Mouse (Mus musculus) heart, adult 2 months (tissue): ENCODE measurements around the gene Rora.

Experiments
- CTCF ChIP-seq: fragments of 200-600 bp; IDR thresholded peaks from 2 replicates; pipeline ENCODE4 v1.8.1; 2022; ENCODE audit warnings: antibody characterized with exemption, mild to moderate bottlenecking, moderate library complexity
- EP300 ChIP-seq: fragments of 200-500 bp; IDR thresholded peaks from 2 replicates; pipeline ENCODE4 v1.6.1; 2011; ENCODE audit warnings: low read depth, low read length, control low read depth; ENCODE audit not compliant: insufficient read depth

DNA sequence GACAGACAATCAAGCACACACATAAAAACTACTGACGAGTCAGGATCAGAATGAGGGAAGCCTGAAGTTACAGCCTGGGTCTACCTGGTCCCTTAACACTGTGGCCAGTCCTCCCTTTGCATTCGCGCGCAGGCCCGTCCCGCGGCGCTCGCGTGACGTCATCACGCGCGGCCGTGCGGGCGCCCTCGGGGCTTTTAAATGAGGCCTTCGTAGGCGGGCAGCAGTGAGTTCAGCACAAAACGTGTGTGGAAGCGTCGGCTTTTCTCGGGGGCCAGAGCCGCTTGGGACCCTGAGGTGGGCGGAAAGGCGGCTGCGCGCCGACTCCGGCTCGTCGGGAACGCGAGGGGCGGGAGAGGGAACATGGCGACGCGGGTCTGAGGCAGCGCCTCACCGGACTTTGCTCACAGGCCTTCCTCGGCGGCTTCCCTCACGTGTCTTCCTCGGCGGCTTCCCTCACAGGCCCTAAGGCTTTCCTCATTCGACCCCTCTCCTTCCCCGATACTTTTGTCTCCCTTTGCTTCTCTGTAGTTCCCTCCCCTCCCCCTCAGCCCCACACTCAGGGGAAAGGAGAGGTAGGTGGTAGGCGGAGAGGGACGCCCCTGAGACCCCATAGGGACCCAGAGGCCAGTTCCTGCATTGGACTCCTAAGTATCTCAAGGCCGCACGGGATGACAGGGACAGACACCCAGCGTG is 744.3 kb downstream of the Rora start, which contains the start of gene Ice2:
- TF ChIP-seq EP300 (no peak), CTCF (no peak)
